Mouse (Mus musculus): ENCODE measurements around the gene Mbl1. TPM values are rescaled to one million over a fixed set of nuclear protein-coding genes. Genes with fewer than 3 reads are reported as not detected.

The Mbl1 gene
- polyA plus RNA-seq, 1 experiment from 2014 or later, result not detected

DNA sequence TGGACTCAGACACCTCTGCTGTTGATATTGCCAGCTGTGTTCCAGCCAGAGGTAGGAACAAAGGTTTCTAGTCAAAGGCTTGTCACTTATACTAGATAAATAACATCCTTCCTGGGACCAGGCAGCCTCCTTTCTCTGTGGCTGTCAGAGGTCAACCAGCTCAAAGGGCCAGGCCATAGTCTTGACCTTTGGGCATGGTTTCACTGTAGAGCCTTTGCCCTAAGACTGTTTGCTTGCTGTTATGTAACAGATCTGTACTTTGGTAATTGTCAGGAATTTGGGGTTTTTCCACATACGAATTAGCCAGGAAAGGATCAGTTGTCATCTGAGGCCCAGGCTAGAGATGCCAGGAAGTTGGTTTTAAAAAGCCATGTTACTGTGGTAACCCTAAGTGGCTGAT is 9.5 kb downstream of the Mbl1 start:
- 82% methylated on average over 1 of the region's 1 CpGs for WGBS (ENCODE audit: missing documents)
- H3K27ac ChIP-seq, result no peak overlapping the region

GRCm38 (mm10) chr14:41162663-41163062 is 11.4 kb downstream of the Mbl1 start:
- no peak overlapping the region for H3K27ac ChIP-seq
- 14% methylated on average over 2 of the region's 2 CpGs for WGBS (ENCODE audit: missing documents)
- H3K79me2 ChIP-seq (ENCODE audit: inconsistent target), result no peaks in the 10 kb centered on the region
- no peak overlapping the region for H3K4me3 ChIP-seq (ENCODE audit: inconsistent target)
- no peaks in the 10 kb centered on the region for H3K36me3 ChIP-seq (ENCODE audit: inconsistent target)

More for the DNA sequence above, 9.5 kb downstream of the Mbl1 start:
- H3K79me2 ChIP-seq (ENCODE audit: inconsistent target), result no peaks in the 10 kb centered on the region
- H3K4me3 ChIP-seq (ENCODE audit: inconsistent target), result no peak overlapping the region
- no peaks in the 10 kb centered on the region for H3K36me3 ChIP-seq (ENCODE audit: inconsistent target)

DNA sequence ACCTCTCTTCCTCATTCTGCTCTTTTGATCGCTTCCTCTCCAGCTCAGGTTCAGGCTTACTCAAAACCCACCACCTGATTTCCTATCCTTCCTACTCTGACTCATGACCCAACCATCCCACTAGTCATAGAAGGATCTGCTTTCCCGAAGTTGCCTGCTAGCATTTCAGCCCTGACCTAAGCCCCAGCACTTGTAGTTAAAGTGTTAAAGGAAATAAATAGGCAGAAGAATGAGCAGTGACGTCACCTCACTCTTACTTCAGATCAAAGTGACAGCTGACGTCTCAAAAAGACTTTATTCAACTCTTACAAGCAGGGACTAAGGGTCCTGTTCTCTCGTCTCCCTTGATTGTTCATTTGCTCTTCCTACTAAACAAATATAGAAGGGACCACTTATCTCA is 16.0 kb downstream of the Mbl1 start:
- Histone ChIP-seq H3K79me2 (ENCODE audit: inconsistent target) (no peaks in the 10 kb centered on the region), H3K36me3 (ENCODE audit: inconsistent target) (no peaks in the 10 kb centered on the region), H3K4me3 (ENCODE audit: inconsistent target) (no peak overlapping the region), H3K27ac (no peak overlapping the region)
- 17% methylated on average over 5 of the region's 5 CpGs for WGBS (ENCODE audit: missing documents)

DNA sequence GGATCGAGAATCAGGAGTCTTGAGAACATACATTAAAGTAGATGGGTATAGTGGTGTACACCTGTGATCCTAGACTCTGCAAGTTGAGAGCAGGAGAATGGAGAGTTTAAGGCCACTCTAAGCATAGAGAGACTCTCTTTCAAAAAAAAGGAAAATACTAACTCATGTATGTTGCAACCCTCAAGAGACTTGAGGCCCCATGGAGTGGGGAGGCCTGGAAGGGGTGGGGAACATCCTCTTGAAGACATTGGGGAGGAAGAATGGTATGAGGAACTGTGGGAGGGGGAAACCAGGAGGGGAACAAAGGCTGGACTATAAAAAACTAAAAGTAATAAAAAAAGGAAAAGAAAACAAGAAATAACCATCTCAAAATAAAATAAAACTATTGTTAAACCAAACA is 17.3 kb downstream of the Mbl1 start:
- H3K79me2 ChIP-seq (ENCODE audit: inconsistent target), result no peaks in the 10 kb centered on the region
- H3K36me3 ChIP-seq (ENCODE audit: inconsistent target), result no peaks in the 10 kb centered on the region
- 88% methylated on average over 1 of the region's 1 CpGs for WGBS (ENCODE audit: missing documents)
- H3K27ac ChIP-seq, result no peak overlapping the region
- no peak overlapping the region for H3K4me3 ChIP-seq (ENCODE audit: inconsistent target)

- WGBS (ENCODE audit: missing documents), result 76% methylated on average over 2 of the region's 2 CpGs
- no peaks in the 10 kb centered on the region for H3K36me3 ChIP-seq (ENCODE audit: inconsistent target)
- no peaks in the 10 kb centered on the region for H3K79me2 ChIP-seq (ENCODE audit: inconsistent target)
- H3K4me3 ChIP-seq (ENCODE audit: inconsistent target), result no peak overlapping the region
- H3K27ac ChIP-seq, result no peak overlapping the region
These were observed 19.3 kb downstream of the Mbl1 start for GRCm38 (mm10) chr14:41170514-41170913.

DNA sequence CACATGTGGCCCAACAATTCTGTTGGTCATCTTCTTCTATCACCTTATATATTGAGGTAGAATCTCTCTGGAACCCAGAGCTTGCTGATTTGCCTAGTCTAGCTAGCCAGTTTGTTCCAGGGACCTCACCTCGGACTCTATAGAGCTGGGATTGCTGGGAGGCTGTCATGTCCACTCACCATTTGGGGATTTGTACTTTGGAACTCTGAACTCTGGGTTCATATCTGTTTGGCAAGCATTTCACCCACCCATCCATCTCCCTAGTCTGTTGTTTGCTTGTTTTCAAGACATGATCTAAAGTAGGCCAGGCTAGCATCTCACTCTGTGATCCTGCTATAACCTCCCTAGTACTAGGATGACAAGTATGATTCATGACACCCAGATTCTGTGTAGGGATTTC is 23.5 kb downstream of the Mbl1 start:
- Histone ChIP-seq H3K27ac (no peak overlapping the region), H3K36me3 (ENCODE audit: inconsistent target) (no peaks in the 10 kb centered on the region), H3K79me2 (ENCODE audit: inconsistent target) (no peaks in the 10 kb centered on the region), H3K4me3 (ENCODE audit: inconsistent target) (no peak overlapping the region)
- 44% methylated on average over 1 of the region's 1 CpGs for WGBS (ENCODE audit: missing documents)

GRCm38 (mm10) chr14:41185059-41185821 is 34.0 kb downstream of the Mbl1 start, which contains the start of gene Sftpd:
Gene Sftpd, minus strand, starts transcription at chr14:41185149.
- no peak within 1 kb of the TSS for H3K27ac ChIP-seq
- no peak within 1 kb of the TSS for H3K4me3 ChIP-seq (ENCODE audit: inconsistent target)
- no peaks in the 10 kb centered on the region for H3K79me2 ChIP-seq (ENCODE audit: inconsistent target)
- WGBS (ENCODE audit: missing documents), result 79% methylated on average over 4 of the region's 4 CpGs
- H3K36me3 ChIP-seq (ENCODE audit: inconsistent target), result no peaks in the 10 kb centered on the region

DNA sequence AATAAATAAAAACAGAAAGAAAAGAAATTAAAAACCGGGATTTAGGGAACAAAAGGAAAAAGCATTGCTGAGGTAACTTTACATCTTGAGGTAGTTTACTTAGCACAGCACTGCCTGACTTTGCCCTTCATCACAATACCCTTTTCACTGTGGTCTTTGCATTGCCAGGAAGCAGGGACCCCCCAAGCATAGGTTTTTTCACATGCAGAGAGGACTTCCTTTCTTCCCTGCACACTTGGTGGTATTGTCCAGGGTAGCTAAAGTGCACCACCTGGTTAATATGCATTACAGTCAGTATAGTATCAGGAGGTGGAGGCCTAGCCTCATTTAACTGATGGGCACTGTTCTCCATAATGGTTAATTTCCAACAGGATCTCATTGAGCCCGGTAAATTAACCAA is 38.2 kb downstream of the Mbl1 start:
- 79% methylated on average over 2 of the region's 2 CpGs for WGBS (ENCODE audit: missing documents)
- Histone ChIP-seq H3K79me2 (ENCODE audit: inconsistent target) (no peaks in the 10 kb centered on the region), H3K36me3 (ENCODE audit: inconsistent target) (no peaks in the 10 kb centered on the region), H3K4me3 (ENCODE audit: inconsistent target) (no peak overlapping the region), H3K27ac (no peak overlapping the region)

- H3K27ac ChIP-seq, result no peak overlapping the region
- no peaks in the 10 kb centered on the region for H3K36me3 ChIP-seq (ENCODE audit: inconsistent target)
- H3K4me3 ChIP-seq (ENCODE audit: inconsistent target), result no peak overlapping the region
- 37% methylated on average over 6 of the region's 6 CpGs for WGBS (ENCODE audit: missing documents)
- H3K79me2 ChIP-seq (ENCODE audit: inconsistent target), result no peaks in the 10 kb centered on the region
These were observed 46.9 kb downstream of the Mbl1 start for GRCm38 (mm10) chr14:41198037-41198730.

Other genes with a start within 250 kb of the Mbl1 start
- gene Tspan14, start 184.7 kb upstream of the Mbl1 start, polyA plus RNA-seq (2018), result 51.5 to 93.5 TPM (median 73.8 TPM) in 3 replicates
- gene Fam213a, start 137.7 kb upstream of the Mbl1 start, polyA plus RNA-seq (2018), result 20.9 to 32.3 TPM (median 29.6 TPM) in 3 replicates
- not detected in 3 replicates for gene Dydc2, start 82.2 kb upstream of the Mbl1 start, polyA plus RNA-seq (2018)
- not detected in 3 replicates for gene Dydc1, start 78.5 kb upstream of the Mbl1 start, polyA plus RNA-seq (2018)
- not detected in 3 replicates for gene Mat1a, start 46.4 kb upstream of the Mbl1 start, polyA plus RNA-seq (2018)
- not detected in 3 replicates for gene Sftpa1, start 19.7 kb upstream of the Mbl1 start, polyA plus RNA-seq (2018)
- gene Sftpd, start 33.7 kb downstream of the Mbl1 start, polyA plus RNA-seq (2018), result not detected in 3 replicates
- not detected in 3 replicates for gene Gm2832, start 127.3 kb downstream of the Mbl1 start, polyA plus RNA-seq (2018)
- gene Gm5798, start 197.2 kb downstream of the Mbl1 start, polyA plus RNA-seq (2018), result not detected in 3 replicates
- not detected in 3 replicates for gene Gm7945, start 234.9 kb downstream of the Mbl1 start, polyA plus RNA-seq (2018)